ENCODE assay signal across 8 mouse cellular contexts in genomic region chr13:51651408-51652064, GRCm38 (mm10). TPM values are rescaled to one million over a fixed set of nuclear protein-coding genes. Genes with fewer than 3 reads are reported as not detected.
DNase-seq lines count a peak whose midpoint lies in the region; ATAC-seq and TF ChIP-seq lines count a peak whose summit lies in the region.

Gene Secisbp2, plus strand, starts transcription at chr13:51651697.

- peak within 1 kb of the TSS; percentile 94 for H3K27ac ChIP-seq in hindbrain, embryonic 10.5 days
- peak within 1 kb of the TSS; percentile 82 for H3K27ac ChIP-seq in lung, postnatal 0 days (ENCODE audit: low read length)

- ATAC-seq in frontal cortex, adult (ENCODE audit: low TSS enrichment): peak; percentile 98
- peak; percentile 98 for ATAC-seq in lung, postnatal 0 days

- H3K9me3 ChIP-seq in hindbrain, embryonic 10.5 days: no peaks in the 10 kb centered on the region
- no peaks in the 10 kb centered on the region for H3K9me3 ChIP-seq in lung, postnatal 0 days (ENCODE audit: low read length)

- DNase-seq in MEL-GATA-1-ER (ENCODE audit: extremely low read depth, low read depth): peak; percentile 90
- peak; percentile 94 for DNase-seq in cerebellum, adult 8-10 months
- DNase-seq in hindbrain, embryonic 10.5 days (ENCODE audit: low spot score): peak; percentile 91
- DNase-seq in layer of hippocampus, adult 9-11 months: peak; percentile 93
- DNase-seq in lung, postnatal 0 days (ENCODE audit: low spot score): peak; percentile 96
- DNase-seq in ovary, postnatal 14 days (ENCODE audit: low spot score): peak; percentile 93
- peak; percentile 96 for DNase-seq in thymus, postnatal 14 days

- under 1% methylated on average over 69 of the region's 69 CpGs for WGBS in hindbrain, embryonic 10.5 days
- 1% methylated on average over 66 of the region's 69 CpGs for WGBS in lung, postnatal 0 days

- peak within 1 kb of the TSS; percentile 81 for H3K4me2 ChIP-seq in lung, postnatal 0 days (replicated peaks; ENCODE audit: low read depth, low read length)

- H3K36me3 ChIP-seq in hindbrain, embryonic 10.5 days: peaks cover 58% of the 10 kb centered on the region
- peaks cover 14% of the 10 kb centered on the region; the same call in 1 of the 2 replicates for H3K36me3 ChIP-seq in lung, postnatal 0 days (ENCODE audit: insufficient read depth, low read length)

- H3K9ac ChIP-seq in lung, postnatal 0 days (replicated peaks; ENCODE audit: low read depth): peak within 1 kb of the TSS; percentile 51

- TF ChIP-seq CTCF in lung, postnatal 0 days (IDR thresholded peaks at IDR 0.05): peak; percentile 94

- H3K27me3 ChIP-seq in hindbrain, embryonic 10.5 days (ENCODE audit: insufficient read depth, poor library complexity, severe bottlenecking): no peaks in the 10 kb centered on the region
- no peaks in the 10 kb centered on the region for H3K27me3 ChIP-seq in lung, postnatal 0 days (replicated peaks; ENCODE audit: insufficient read depth, low read length)

- H3K4me1 ChIP-seq in hindbrain, embryonic 10.5 days (replicated peaks): peaks cover 43% of the 10 kb centered on the region
- no peaks in the 10 kb centered on the region for H3K4me1 ChIP-seq in lung, postnatal 0 days (ENCODE audit: insufficient read depth, low read depth, low read length)

- H3K4me3 ChIP-seq in hindbrain, embryonic 10.5 days: peak within 1 kb of the TSS; percentile 77
- peak within 1 kb of the TSS; percentile 66 for H3K4me3 ChIP-seq in lung, postnatal 0 days (ENCODE audit: low read depth, low read length)

- no peak; the same call in 1 of the 2 replicates for TF ChIP-seq EP300 in lung, postnatal 0 days (IDR thresholded peaks at IDR 0.05)

RNA-seq across cellular contexts. Expression of gene Secisbp2, which starts in this region (rescaled TPM):
- polyA plus RNA-seq in hindbrain, embryonic 10.5 days (2016; fragmentation: Nextera tagmentation; extraction: Ambion mirVana): 27.4 and 31.6 TPM in 2 replicates
- 27.2 and 28.9 TPM in 2 replicates for polyA plus RNA-seq in lung, postnatal 0 days (2015; fragmentation: Nextera tagmentation; extraction: Ambion mirVana)

Comparison
In these comparisons a context has a peak if more than half of its experiments do, and no peak if none do; other contexts are left out.
1. Peak in every context shown above with its lines: DNase-seq, ATAC-seq, H3K4me3 ChIP-seq and H3K27ac ChIP-seq.